Mouse (Mus musculus): Measurements from ENCODE around the gene Exoc3l4. TPM values are rescaled to one million over a fixed set of nuclear protein-coding genes. Genes with fewer than 3 reads are reported as not detected.

Gene Exoc3l4
- polyA plus RNA-seq, 1 experiment from 2014 or later = 9.4 TPM

DNA sequence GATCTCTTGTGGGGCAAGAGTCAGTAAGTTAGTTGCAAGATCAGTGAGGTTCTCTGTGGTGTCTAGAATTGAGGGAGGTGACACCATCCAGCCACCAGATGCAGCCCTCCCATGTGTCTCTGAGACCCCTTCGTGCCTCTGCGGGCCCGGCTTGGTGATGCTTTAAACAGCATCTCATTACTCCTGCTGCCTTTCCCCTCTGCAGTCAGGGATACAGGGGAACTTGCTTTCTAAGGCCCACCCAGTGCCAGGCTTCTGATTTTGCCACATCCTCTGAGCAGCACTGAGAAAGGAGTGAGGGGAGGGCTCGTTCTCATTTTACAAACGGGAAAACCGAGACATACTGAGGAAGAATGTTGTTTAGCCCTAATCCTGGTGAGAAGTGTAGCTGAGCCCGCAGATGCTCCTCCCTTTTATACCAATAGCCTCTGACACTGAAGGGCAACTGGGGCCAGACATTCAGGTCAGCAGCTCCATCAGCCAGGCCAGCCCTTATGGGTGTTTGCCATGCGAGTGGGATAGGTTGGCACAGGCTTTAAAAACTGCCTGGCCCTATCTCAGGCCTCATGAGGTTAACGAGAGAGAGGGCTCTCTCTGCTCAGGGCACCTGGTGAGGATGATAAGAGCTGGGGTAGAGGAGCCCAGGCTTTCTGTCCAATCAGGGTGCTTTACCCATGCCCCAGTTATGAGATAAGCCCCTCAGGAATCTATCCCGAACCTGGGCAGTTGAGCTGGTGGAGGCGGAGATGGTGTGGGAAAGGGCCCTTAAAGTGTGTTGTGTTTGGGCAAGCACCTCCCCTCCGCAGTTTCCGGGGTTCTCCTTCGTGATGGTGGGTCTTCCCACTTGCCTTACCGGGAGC lies 26.4 kb downstream of the Exoc3l4 start:
- H3K27ac ChIP-seq (replicated peaks in 1 of 2; ENCODE audit: control insufficient read depth in 1 of 2, insufficient read depth in 1 of 2, low read depth in 2 of 2, low read length in 2 of 2) = 0 out of 4 replicates have a peak overlapping the region, but pooled peaks of 1 of the 2 experiments have one; percentile 19
- H3K9ac ChIP-seq (ENCODE audit: low read length) = peak overlapping the region; percentile 65
- no peaks in the 10 kb centered on the region for H3K9me3 ChIP-seq (ENCODE audit: control insufficient read depth, low read length)
- no peak for ATAC-seq (ENCODE audit: insufficient number of reproducible peaks, insufficient read depth, low FRiP score, low read depth)
- peaks cover 83% of the 10 kb centered on the region for H3K27me3 ChIP-seq (ENCODE audit: control insufficient read depth, insufficient read depth, low read length)
- peaks cover 9 to 24% of the 10 kb centered on the region in 2 experiments for H3K4me1 ChIP-seq (ENCODE audit: control insufficient read depth in 2 of 2, insufficient read depth in 2 of 2, low read length in 2 of 2)
- H3K4me3 ChIP-seq (ENCODE audit: control insufficient read depth in 1 of 2, insufficient read depth in 1 of 2, low read depth in 1 of 2, low read length in 2 of 2) = peak overlapping the region; percentile 36 to 48
- H3K36me3 ChIP-seq (ENCODE audit: control insufficient read depth, insufficient read depth, low read length) = no peaks in the 10 kb centered on the region
- peak overlapping the region; percentile 85 for H3K4me2 ChIP-seq (ENCODE audit: low read length)
- 28% methylated on average over 15 of the region's 15 CpGs for WGBS

DNA sequence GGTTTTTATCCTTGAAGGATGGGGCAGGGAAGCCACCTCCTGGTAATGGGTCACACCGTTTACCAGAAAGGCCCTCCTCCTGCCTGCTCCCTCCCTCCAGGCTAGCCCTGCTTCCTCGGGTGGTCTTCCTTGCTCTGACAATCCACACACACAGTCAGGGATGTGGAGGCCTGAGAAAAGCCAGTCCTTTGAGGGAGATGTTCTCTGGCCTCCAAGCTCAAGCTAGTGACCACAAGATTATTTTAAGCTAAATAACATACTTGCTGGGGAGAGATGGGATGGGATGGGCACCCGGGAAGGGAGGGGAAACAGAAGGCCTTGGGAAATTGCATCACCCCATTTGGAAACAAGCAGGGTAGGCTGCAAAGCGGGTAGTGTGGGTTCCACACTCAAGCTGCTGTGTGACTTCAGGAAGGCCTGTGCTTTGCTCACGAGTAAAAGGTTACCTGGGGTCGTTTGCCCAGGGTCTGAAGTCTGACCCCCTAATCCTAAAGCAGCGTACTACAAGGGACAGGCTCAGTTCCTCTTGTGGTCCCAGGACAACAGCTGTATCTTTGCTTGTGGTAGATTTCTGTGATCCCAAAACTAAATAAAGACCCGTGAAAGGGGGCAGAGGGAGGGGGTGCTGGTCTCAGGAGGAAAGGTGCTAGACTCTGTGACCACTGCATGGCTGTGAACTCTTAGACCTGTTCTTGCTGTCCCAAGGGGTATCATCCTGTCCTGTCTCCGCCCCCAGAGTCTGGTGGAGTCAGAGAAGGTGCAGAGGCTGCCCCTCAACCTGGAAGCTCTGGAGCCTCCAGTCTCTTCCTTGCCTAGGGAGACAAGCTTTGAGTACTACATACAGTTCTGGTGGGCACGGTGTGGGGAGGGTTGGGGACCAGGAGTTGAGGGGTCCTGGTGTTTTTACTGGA lies 27.4 kb downstream of the Exoc3l4 start:
- 48% methylated on average over 10 of the region's 10 CpGs for WGBS
- Histone ChIP-seq H3K4me2 (ENCODE audit: low read length) (peak overlapping the region; percentile 85), H3K36me3 (ENCODE audit: control insufficient read depth, insufficient read depth, low read length) (no peaks in the 10 kb centered on the region), H3K4me3 (ENCODE audit: control insufficient read depth in 1 of 2, insufficient read depth in 1 of 2, low read depth in 1 of 2, low read length in 2 of 2) (no peak overlapping the region), H3K27ac (replicated peaks in 1 of 2; ENCODE audit: control insufficient read depth in 1 of 2, insufficient read depth in 1 of 2, low read depth in 2 of 2, low read length in 2 of 2) (no peak overlapping the region), H3K27me3 (ENCODE audit: control insufficient read depth, insufficient read depth, low read length) (peaks cover 83% of the 10 kb centered on the region), H3K9me3 (ENCODE audit: control insufficient read depth, low read length) (no peaks in the 10 kb centered on the region), H3K9ac (ENCODE audit: low read length) (no peak overlapping the region), H3K4me1 (ENCODE audit: control insufficient read depth in 2 of 2, insufficient read depth in 2 of 2, low read length in 2 of 2) (peaks cover 13 to 34% of the 10 kb centered on the region in 2 experiments)
- ATAC-seq (ENCODE audit: insufficient number of reproducible peaks, insufficient read depth, low FRiP score, low read depth) = no peak

DNA sequence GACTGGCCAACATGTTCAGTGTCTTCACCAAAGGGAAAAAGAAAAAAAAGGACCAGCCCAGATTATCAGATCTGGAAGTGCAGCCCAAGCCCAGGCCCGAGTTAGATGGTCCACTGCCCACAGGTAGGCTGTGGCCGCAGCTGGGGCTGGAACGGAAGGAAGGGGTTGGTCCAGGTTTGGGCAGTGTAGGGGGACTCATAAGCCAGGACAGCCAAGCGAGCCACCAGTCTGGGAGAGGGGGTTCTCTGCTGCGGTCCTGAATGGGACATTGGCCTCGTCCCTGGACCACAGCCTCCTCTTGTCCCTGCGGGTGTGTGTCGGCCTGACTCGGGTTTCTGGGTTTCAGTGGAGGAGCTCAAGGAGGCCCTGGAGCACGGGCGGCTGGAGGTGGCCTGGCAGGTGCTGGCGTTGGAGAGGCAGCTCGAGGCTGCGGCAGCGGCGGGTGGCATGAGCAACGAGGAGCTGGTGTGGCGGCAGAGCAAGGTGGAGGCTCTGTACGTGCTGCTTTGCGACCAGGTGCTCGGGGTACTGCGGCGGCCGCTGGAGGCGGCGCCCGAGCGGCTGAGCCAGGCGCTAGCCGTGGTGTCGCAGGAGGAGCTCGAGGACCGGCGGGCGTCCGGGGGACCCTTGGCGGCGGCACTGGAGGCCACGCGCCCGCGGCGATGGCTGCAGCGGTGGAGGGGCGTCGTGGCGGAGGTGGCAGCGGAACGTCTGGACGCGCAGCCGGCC lies 28.5 kb downstream of the Exoc3l4 start:
- Histone ChIP-seq H3K27me3 (ENCODE audit: control insufficient read depth, insufficient read depth, low read length) (peaks cover 88% of the 10 kb centered on the region), H3K4me3 (ENCODE audit: control insufficient read depth in 1 of 2, insufficient read depth in 1 of 2, low read depth in 1 of 2, low read length in 2 of 2) (peak overlapping the region; percentile 4 to 27; a peak in 2 of 4 replicates), H3K27ac (replicated peaks in 1 of 2; ENCODE audit: control insufficient read depth in 1 of 2, insufficient read depth in 1 of 2, low read depth in 2 of 2, low read length in 2 of 2) (no peak overlapping the region), H3K9me3 (ENCODE audit: control insufficient read depth, low read length) (no peaks in the 10 kb centered on the region), H3K36me3 (ENCODE audit: control insufficient read depth, insufficient read depth, low read length) (no peaks in the 10 kb centered on the region), H3K4me1 (ENCODE audit: control insufficient read depth in 2 of 2, insufficient read depth in 2 of 2, low read length in 2 of 2) (peaks cover 23 to 45% of the 10 kb centered on the region in 2 experiments), H3K4me2 (ENCODE audit: low read length) (peak overlapping the region; percentile 56), H3K9ac (ENCODE audit: low read length) (no peak overlapping the region)
- whole genome bisulfite sequencing = 10% methylated on average over 45 of the region's 52 CpGs
- ATAC-seq (ENCODE audit: insufficient number of reproducible peaks, insufficient read depth, low FRiP score, low read depth) = no peak

DNA sequence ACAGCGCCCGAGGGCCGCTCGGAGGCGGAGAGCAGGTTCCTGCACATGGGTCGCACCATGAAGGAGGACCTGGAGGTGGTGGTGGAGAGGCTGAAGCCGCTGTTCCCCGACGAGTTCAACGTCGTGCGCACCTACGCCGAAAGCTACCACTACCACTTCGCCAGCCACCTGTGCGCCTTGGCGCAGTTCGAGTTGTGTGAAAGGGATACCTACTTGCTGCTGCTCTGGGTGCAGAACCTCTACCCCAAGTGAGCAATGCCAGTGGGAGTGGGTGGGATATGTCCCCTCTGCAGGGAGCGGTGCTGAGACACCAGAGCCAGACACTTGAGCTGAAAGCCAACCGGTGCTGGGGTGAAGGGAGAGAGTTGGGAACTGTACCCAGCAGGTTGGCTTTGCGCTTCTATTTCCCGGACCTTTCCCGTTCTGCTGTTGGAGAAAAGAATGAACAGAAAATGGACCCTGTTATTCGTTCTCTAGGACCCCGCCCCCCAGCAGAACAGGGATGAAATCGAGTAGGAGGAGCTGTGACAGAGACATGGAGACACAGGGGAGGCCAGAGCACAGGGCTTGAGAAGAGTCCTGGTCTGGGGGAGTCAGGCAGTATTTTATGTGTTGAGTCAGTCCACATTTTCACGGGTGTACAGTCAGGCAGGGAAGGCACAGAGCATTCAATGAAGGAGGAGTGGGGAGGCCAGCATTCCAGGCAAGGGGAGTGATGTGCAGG lies 29.2 kb downstream of the Exoc3l4 start:
- ATAC-seq (ENCODE audit: insufficient number of reproducible peaks, insufficient read depth, low FRiP score, low read depth) = no peak
- H3K27ac ChIP-seq (replicated peaks in 1 of 2; ENCODE audit: control insufficient read depth in 1 of 2, insufficient read depth in 1 of 2, low read depth in 2 of 2, low read length in 2 of 2) = no peak overlapping the region
- H3K9me3 ChIP-seq (ENCODE audit: control insufficient read depth, low read length) = no peaks in the 10 kb centered on the region
- peaks cover 29 to 52% of the 10 kb centered on the region in 2 experiments for H3K4me1 ChIP-seq (ENCODE audit: control insufficient read depth in 2 of 2, insufficient read depth in 2 of 2, low read length in 2 of 2)
- peak overlapping the region; percentile 4 to 27; a peak in 2 of 4 replicates for H3K4me3 ChIP-seq (ENCODE audit: control insufficient read depth in 1 of 2, insufficient read depth in 1 of 2, low read depth in 1 of 2, low read length in 2 of 2)
- no peaks in the 10 kb centered on the region for H3K36me3 ChIP-seq (ENCODE audit: control insufficient read depth, insufficient read depth, low read length)
- peaks cover 91% of the 10 kb centered on the region for H3K27me3 ChIP-seq (ENCODE audit: control insufficient read depth, insufficient read depth, low read length)
- 17% methylated on average over 27 of the region's 27 CpGs for WGBS
- peak overlapping the region; percentile 56 for H3K4me2 ChIP-seq (ENCODE audit: low read length)
- no peak overlapping the region for H3K9ac ChIP-seq (ENCODE audit: low read length)

DNA sequence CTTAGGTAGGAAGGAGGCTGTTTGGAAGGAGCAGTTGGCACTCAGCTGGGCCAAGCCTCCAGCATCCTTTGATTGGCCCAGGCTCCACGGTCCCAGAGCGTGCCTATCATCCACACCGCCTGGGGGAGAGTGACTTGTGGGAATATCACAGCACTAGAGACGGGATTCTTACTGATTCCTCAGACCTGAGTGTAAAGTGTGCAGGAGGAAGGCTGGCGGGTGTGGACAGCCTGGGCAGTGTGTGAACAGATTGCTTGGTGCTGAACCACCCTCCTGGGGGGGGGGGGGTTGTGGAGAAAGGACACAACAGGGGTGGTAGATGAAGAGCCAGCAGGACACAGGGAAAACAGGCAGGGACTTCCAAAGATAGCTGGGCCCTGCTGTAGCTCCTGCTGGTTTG lies 29.9 kb downstream of the Exoc3l4 start:
- H3K36me3 ChIP-seq (ENCODE audit: control insufficient read depth, insufficient read depth, low read length) = no peaks in the 10 kb centered on the region
- 52% methylated on average over 5 of the region's 5 CpGs for WGBS
- H3K27ac ChIP-seq (replicated peaks in 1 of 2; ENCODE audit: control insufficient read depth in 1 of 2, insufficient read depth in 1 of 2, low read depth in 2 of 2, low read length in 2 of 2) = no peak overlapping the region
- no peak overlapping the region for H3K9ac ChIP-seq (ENCODE audit: low read length)
- no peak overlapping the region for H3K4me2 ChIP-seq (ENCODE audit: low read length)
- no peak overlapping the region for H3K4me3 ChIP-seq (ENCODE audit: control insufficient read depth in 1 of 2, insufficient read depth in 1 of 2, low read depth in 1 of 2, low read length in 2 of 2)
- H3K27me3 ChIP-seq (ENCODE audit: control insufficient read depth, insufficient read depth, low read length) = peaks cover 91% of the 10 kb centered on the region
- peaks cover 29 to 52% of the 10 kb centered on the region in 2 experiments for H3K4me1 ChIP-seq (ENCODE audit: control insufficient read depth in 2 of 2, insufficient read depth in 2 of 2, low read length in 2 of 2)
- H3K9me3 ChIP-seq (ENCODE audit: control insufficient read depth, low read length) = no peaks in the 10 kb centered on the region
- no peak for ATAC-seq (ENCODE audit: insufficient number of reproducible peaks, insufficient read depth, low FRiP score, low read depth)

DNA sequence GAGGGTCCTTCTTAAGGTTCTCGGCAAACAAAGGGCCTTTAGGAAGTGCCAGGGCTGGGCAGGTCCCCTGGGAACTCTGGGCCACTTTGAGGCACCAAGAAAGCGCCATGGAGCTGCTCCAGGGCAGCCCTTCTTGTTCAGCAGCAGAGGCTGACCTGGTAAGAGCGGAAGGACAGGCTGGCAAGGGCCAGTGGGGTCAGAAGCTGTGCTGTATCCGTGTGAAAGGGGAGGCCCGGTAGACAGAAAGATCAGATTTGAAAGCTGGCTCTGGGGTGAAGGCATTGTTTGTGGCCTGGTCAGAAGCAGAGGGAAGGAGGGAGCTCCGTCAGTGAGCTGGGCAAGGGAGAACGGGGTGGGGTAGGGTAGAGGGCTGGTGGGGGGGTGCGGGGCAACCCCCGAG lies 30.5 kb downstream of the Exoc3l4 start:
- no peak overlapping the region for H3K4me2 ChIP-seq (ENCODE audit: low read length)
- H3K36me3 ChIP-seq (ENCODE audit: control insufficient read depth, insufficient read depth, low read length) = no peaks in the 10 kb centered on the region
- no peak overlapping the region for H3K4me3 ChIP-seq (ENCODE audit: control insufficient read depth in 1 of 2, insufficient read depth in 1 of 2, low read depth in 1 of 2, low read length in 2 of 2)
- peaks cover 25 to 45% of the 10 kb centered on the region in 2 experiments for H3K4me1 ChIP-seq (ENCODE audit: control insufficient read depth in 2 of 2, insufficient read depth in 2 of 2, low read length in 2 of 2)
- H3K27ac ChIP-seq (replicated peaks in 1 of 2; ENCODE audit: control insufficient read depth in 1 of 2, insufficient read depth in 1 of 2, low read depth in 2 of 2, low read length in 2 of 2) = no peak overlapping the region
- H3K9me3 ChIP-seq (ENCODE audit: control insufficient read depth, low read length) = no peaks in the 10 kb centered on the region
- 40% methylated on average over 9 of the region's 9 CpGs for WGBS
- ATAC-seq (ENCODE audit: insufficient number of reproducible peaks, insufficient read depth, low FRiP score, low read depth) = no peak
- peaks cover 87% of the 10 kb centered on the region for H3K27me3 ChIP-seq (ENCODE audit: control insufficient read depth, insufficient read depth, low read length)
- H3K9ac ChIP-seq (ENCODE audit: low read length) = no peak overlapping the region
